Mouse (Mus musculus) liver, embryonic 13.5 days (tissue): ENCODE measurements around the gene Pigc. TPM values are rescaled to one million over a fixed set of nuclear protein-coding genes. Genes with fewer than 3 reads are reported as not detected.

Experiments used
- ATAC-seq: fragments of 200-750 bp; cut with Nextera tagmentation; 2 replicates; pipeline ENCODE4 v1.8.0; 2017; ENCODE audit warnings: low read depth, mild to moderate bottlenecking, moderate number of reproducible peaks, moderate library complexity
- DNase-seq: peaks from one replicate; pipeline ENCODE4 v3.0.0; 2022
- H3K27ac ChIP-seq: fragments of 300-500 bp; sonication (generic); 2 replicates; pipeline ENCODE4 v1.5.1; 2015; ENCODE audit warnings: moderate library complexity, mild to moderate bottlenecking, inconsistent platforms
- H3K27me3 ChIP-seq: fragments of 300-500 bp; sonication (generic); 2 replicates; pipeline ENCODE4 v1.6.1; 2015; ENCODE audit warnings: mild to moderate bottlenecking, inconsistent platforms
- H3K36me3 ChIP-seq: fragments of 300-500 bp; sonication (generic); 2 replicates; pipeline ENCODE4 v1.6.1; 2015; ENCODE audit warnings: mild to moderate bottlenecking, inconsistent platforms
- H3K4me1 ChIP-seq: fragments of 300-500 bp; sonication (generic); replicated peaks from 2 replicates; pipeline ENCODE4 v1.6.1; 2015; ENCODE audit warnings: inconsistent platforms
- H3K4me2 ChIP-seq: fragments of 300-500 bp; sonication (generic); 2 replicates; pipeline ENCODE4 v1.6.1; 2015; ENCODE audit warnings: inconsistent platforms, mild to moderate bottlenecking, moderate library complexity
- H3K4me3 ChIP-seq: fragments of 300-500 bp; sonication (generic); replicated peaks from 2 replicates; pipeline ENCODE4 v1.5.1; 2015; ENCODE audit warnings: mild to moderate bottlenecking, inconsistent platforms
- H3K9ac ChIP-seq: fragments of 300-500 bp; sonication (generic); 2 replicates; pipeline ENCODE4 v1.6.1; 2015; ENCODE audit warnings: mild to moderate bottlenecking, inconsistent platforms
- H3K9me3 ChIP-seq: fragments of 300-500 bp; sonication (generic); replicated peaks from 2 replicates; pipeline ENCODE4 v1.6.1; 2016; ENCODE audit warnings: inconsistent platforms
- WGBS: fragments of 180-500 bp; shearing (Covaris S2); methylation state at CpG from one replicate; pipeline ENCODE4 v1.1.7; 2015; ENCODE audit not compliant: insufficient replicate concordance; 5-methylcytosine and 5-hydroxymethylcytosine counted together
- polyA plus RNA-seq: library from polyadenylated mRNA; unstranded; fragments of >200 nt; fragmentation: Nextera tagmentation; extraction: Ambion mirVana; gene quantifications from 2 replicates; pipeline ENCODE4 v1.2.1, GENCODE M21; 2015

The Pigc gene
- 11.9 and 13.5 TPM in 2 replicates for polyA plus RNA-seq

- peak; percentile 98 for ATAC-seq
- WGBS = 5% methylated on average over 38 of the region's 38 CpGs
- Histone ChIP-seq H3K4me3 (peak within 1 kb of the TSS; percentile 72), H3K36me3 (peaks cover 10% of the 10 kb centered on the region), H3K9me3 (no peaks in the 10 kb centered on the region), H3K4me2 (peak within 1 kb of the TSS; percentile 66), H3K4me1 (peaks cover 23% of the 10 kb centered on the region), H3K27ac (peak within 1 kb of the TSS; percentile 67), H3K27me3 (peaks cover 7% of the 10 kb centered on the region; the same call in 1 of the 2 replicates), H3K9ac (peak within 1 kb of the TSS; percentile 85)
- peak; percentile 84 for DNase-seq
These were observed at the start of gene Pigc for GRCm38 (mm10) chr1:161968589-161969407. Gene Pigc, plus strand, starts transcription at chr1:161969186.

GRCm38 (mm10) chr1:161919594-161919993 lies 49.4 kb upstream of the Pigc start:
- ATAC-seq = peak; percentile 67; the same call in 1 of the 2 replicates
- H3K4me1 ChIP-seq = peaks cover 7% of the 10 kb centered on the region; the same call in 1 of the 2 replicates

GRCm38 (mm10) chr1:161920475-161921454 lies 48.2 kb upstream of the Pigc start:
- H3K27me3 ChIP-seq = no peaks in the 10 kb centered on the region
- H3K4me3 ChIP-seq = no peak overlapping the region
- no peak overlapping the region for H3K4me2 ChIP-seq
- H3K36me3 ChIP-seq = no peaks in the 10 kb centered on the region
- no peak overlapping the region for H3K9ac ChIP-seq
- 83% methylated on average over 9 of the region's 9 CpGs for WGBS
- H3K4me1 ChIP-seq = peaks cover 7% of the 10 kb centered on the region; the same call in 1 of the 2 replicates
- no peak overlapping the region for H3K27ac ChIP-seq
- H3K9me3 ChIP-seq = no peaks in the 10 kb centered on the region
- DNase-seq (no peak), ATAC-seq (no peak)

More at GRCm38 (mm10) chr1:161919594-161919993, 49.4 kb upstream of the Pigc start:
- Histone ChIP-seq H3K9me3 (no peaks in the 10 kb centered on the region), H3K27me3 (no peaks in the 10 kb centered on the region), H3K4me3 (no peak overlapping the region), H3K27ac (no peak overlapping the region), H3K4me2 (no peak overlapping the region), H3K9ac (no peak overlapping the region), H3K36me3 (no peaks in the 10 kb centered on the region)
- 81% methylated on average over 2 of the region's 2 CpGs for WGBS
- no peak for DNase-seq

- Histone ChIP-seq H3K4me3 (no peak overlapping the region), H3K4me2 (no peak overlapping the region), H3K4me1 (peaks cover 7% of the 10 kb centered on the region; the same call in 1 of the 2 replicates), H3K36me3 (no peaks in the 10 kb centered on the region), H3K9ac (no peak overlapping the region), H3K27me3 (no peaks in the 10 kb centered on the region), H3K9me3 (no peaks in the 10 kb centered on the region), H3K27ac (no peak overlapping the region)
- no peak for DNase-seq
- ATAC-seq = no peak
- WGBS = 76% methylated on average over 6 of the region's 6 CpGs
These were observed 47.1 kb upstream of the Pigc start for GRCm38 (mm10) chr1:161921928-161922327.

- Histone ChIP-seq H3K4me2 (no peak overlapping the region), H3K4me1 (0 out of 2 replicates have a peak, but pooled peaks cover 2% of the 10 kb centered on the region), H3K27me3 (no peaks in the 10 kb centered on the region), H3K9ac (no peak overlapping the region), H3K4me3 (no peak overlapping the region), H3K36me3 (no peaks in the 10 kb centered on the region), H3K9me3 (no peaks in the 10 kb centered on the region), H3K27ac (no peak overlapping the region)
- WGBS = 72% methylated on average over 3 of the region's 3 CpGs
- DNase-seq (no peak), ATAC-seq (no peak)
These were observed 44.7 kb upstream of the Pigc start for GRCm38 (mm10) chr1:161924321-161924720.

GRCm38 (mm10) chr1:161925281-161925805 lies 43.6 kb upstream of the Pigc start:
- Histone ChIP-seq H3K4me3 (no peak overlapping the region), H3K27me3 (no peaks in the 10 kb centered on the region), H3K27ac (no peak overlapping the region), H3K9me3 (no peaks in the 10 kb centered on the region), H3K36me3 (no peaks in the 10 kb centered on the region), H3K9ac (no peak overlapping the region), H3K4me1 (no peaks in the 10 kb centered on the region), H3K4me2 (no peak overlapping the region)
- ATAC-seq (no peak), DNase-seq (no peak)
- WGBS = 75% methylated on average over 13 of the region's 13 CpGs

GRCm38 (mm10) chr1:161927976-161928375 lies 41.0 kb upstream of the Pigc start:
- ATAC-seq = no peak
- Histone ChIP-seq H3K9ac (no peak overlapping the region), H3K27me3 (no peaks in the 10 kb centered on the region), H3K27ac (no peak overlapping the region), H3K4me3 (no peak overlapping the region), H3K4me2 (no peak overlapping the region), H3K36me3 (no peaks in the 10 kb centered on the region), H3K9me3 (no peaks in the 10 kb centered on the region), H3K4me1 (no peaks in the 10 kb centered on the region)
- WGBS = 83% methylated on average over 2 of the region's 2 CpGs
- no peak for DNase-seq

GRCm38 (mm10) chr1:161931313-161931712 lies 37.7 kb upstream of the Pigc start:
- no peaks in the 10 kb centered on the region for H3K27me3 ChIP-seq
- no peak overlapping the region for H3K9ac ChIP-seq
- no peak for ATAC-seq
- no peak overlapping the region for H3K4me2 ChIP-seq
- no peak for DNase-seq
- no peaks in the 10 kb centered on the region for H3K36me3 ChIP-seq
- H3K4me1 ChIP-seq = no peaks in the 10 kb centered on the region
- 62% methylated on average over 4 of the region's 4 CpGs for WGBS
- H3K27ac ChIP-seq = no peak overlapping the region
- no peak overlapping the region for H3K4me3 ChIP-seq
- no peaks in the 10 kb centered on the region for H3K9me3 ChIP-seq

- DNase-seq (no peak), ATAC-seq (no peak)
- no peak overlapping the region for H3K4me2 ChIP-seq
- H3K27me3 ChIP-seq = no peaks in the 10 kb centered on the region
- WGBS = 82% methylated on average over 10 of the region's 10 CpGs
- no peaks in the 10 kb centered on the region for H3K36me3 ChIP-seq
- H3K9ac ChIP-seq = no peak overlapping the region
- H3K4me3 ChIP-seq = no peak overlapping the region
- H3K9me3 ChIP-seq = no peaks in the 10 kb centered on the region
- no peaks in the 10 kb centered on the region for H3K4me1 ChIP-seq
- no peak overlapping the region for H3K27ac ChIP-seq
These were observed 37.2 kb upstream of the Pigc start for GRCm38 (mm10) chr1:161931817-161932216.

GRCm38 (mm10) chr1:161932286-161932685 lies 36.7 kb upstream of the Pigc start:
- WGBS = 71% methylated on average over 4 of the region's 4 CpGs
- H3K9ac ChIP-seq = no peak overlapping the region

GRCm38 (mm10) chr1:161942082-161942481 lies 26.9 kb upstream of the Pigc start:
- no peak for ATAC-seq
- H3K9ac ChIP-seq = no peak overlapping the region
- H3K4me1 ChIP-seq = no peaks in the 10 kb centered on the region
- no peak overlapping the region for H3K4me3 ChIP-seq
- 0 out of 2 replicates have a peak, but pooled peaks cover 3% of the 10 kb centered on the region for H3K27me3 ChIP-seq
- H3K36me3 ChIP-seq = no peaks in the 10 kb centered on the region
- H3K27ac ChIP-seq = no peak overlapping the region
- WGBS = 55% methylated on average over 2 of the region's 2 CpGs
- no peak overlapping the region for H3K4me2 ChIP-seq
- no peak for DNase-seq
- H3K9me3 ChIP-seq = no peaks in the 10 kb centered on the region

More at GRCm38 (mm10) chr1:161932286-161932685, 36.7 kb upstream of the Pigc start:
- Histone ChIP-seq H3K4me3 (no peak overlapping the region), H3K27me3 (no peaks in the 10 kb centered on the region), H3K36me3 (no peaks in the 10 kb centered on the region), H3K4me2 (no peak overlapping the region), H3K9me3 (no peaks in the 10 kb centered on the region), H3K27ac (no peak overlapping the region), H3K4me1 (no peaks in the 10 kb centered on the region)
- ATAC-seq (no peak), DNase-seq (no peak)
